Mouse (Mus musculus): Measurements from ENCODE around the gene Otol1. TPM values are rescaled to one million over a fixed set of nuclear protein-coding genes. Genes with fewer than 3 reads are reported as not detected.
A peak's percentile ranks its signal among the peaks of the same experiment; 100 is the strongest.

The Otol1 gene
- not detected in 2 replicates for polyA plus RNA-seq (2012; rRNA removed)

GRCm38 (mm10) chr3:70007313-70007712, at the start of gene Otol1:
Gene Otol1 (plus strand): TSS chr3:70007613.
- Histone ChIP-seq H3K4me1 (ENCODE audit: control insufficient read depth, insufficient read depth, low read length) (no peaks in the 10 kb centered on the region), H3K36me3 (ENCODE audit: control insufficient read depth, insufficient read depth, low read length) (no peaks in the 10 kb centered on the region), H3K27ac (ENCODE audit: control insufficient read depth, insufficient read depth, low read depth, low read length) (no peak within 1 kb of the TSS), H3K27me3 (ENCODE audit: control insufficient read depth, insufficient read depth, low read length) (no peaks in the 10 kb centered on the region), H3K4me3 (ENCODE audit: control insufficient read depth, low read depth, low read length) (no peak within 1 kb of the TSS)
- no peak for TF ChIP-seq POLR2A (IDR thresholded peaks at IDR 0.05; ENCODE audit: control insufficient read depth, low read depth, low read length)

DNA sequence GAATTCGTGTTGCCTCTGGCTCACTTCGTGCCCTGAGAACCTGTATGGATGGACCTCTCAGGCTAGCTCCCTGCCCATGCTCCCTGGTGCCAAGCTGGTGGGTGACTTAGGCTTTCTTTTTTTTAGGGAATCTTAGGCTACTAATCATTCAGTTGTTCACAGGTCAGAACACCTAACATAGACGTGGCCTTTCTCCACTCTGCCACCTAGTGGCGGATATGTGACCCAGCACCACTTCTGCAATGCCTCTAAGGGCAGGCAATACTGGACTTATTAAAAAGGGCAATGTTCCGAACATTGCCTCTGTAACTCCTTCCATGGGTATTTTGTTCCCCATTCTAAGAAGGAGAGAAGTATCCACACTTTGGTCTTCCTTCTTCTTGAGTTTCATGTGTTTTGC, 45.2 kb upstream of the Otol1 start:
- TF ChIP-seq CTCF (IDR thresholded peaks at IDR 0.05; ENCODE audit: control insufficient read depth, insufficient read depth, insufficient replicate concordance, low read depth, low read length), result peak; percentile 84; the same call in 1 of the 2 replicates
- no peak for TF ChIP-seq POLR2A (IDR thresholded peaks at IDR 0.05; ENCODE audit: control insufficient read depth, low read depth, low read length)
- H3K27me3 ChIP-seq (ENCODE audit: control insufficient read depth, insufficient read depth, low read length), result no peaks in the 10 kb centered on the region
- no peak overlapping the region for H3K27ac ChIP-seq (ENCODE audit: control insufficient read depth, insufficient read depth, low read depth, low read length)
- no peak overlapping the region for H3K4me3 ChIP-seq (ENCODE audit: control insufficient read depth, low read depth, low read length)
- no peaks in the 10 kb centered on the region for H3K36me3 ChIP-seq (ENCODE audit: control insufficient read depth, insufficient read depth, low read length)
- no peaks in the 10 kb centered on the region for H3K4me1 ChIP-seq (ENCODE audit: control insufficient read depth, insufficient read depth, low read length)

- no peak overlapping the region for H3K4me3 ChIP-seq (ENCODE audit: control insufficient read depth, low read depth, low read length)
- TF ChIP-seq CTCF (IDR thresholded peaks at IDR 0.05; ENCODE audit: control insufficient read depth, insufficient read depth, insufficient replicate concordance, low read depth, low read length), result no peak
- H3K4me1 ChIP-seq (ENCODE audit: control insufficient read depth, insufficient read depth, low read length), result no peaks in the 10 kb centered on the region
- no peaks in the 10 kb centered on the region for H3K27me3 ChIP-seq (ENCODE audit: control insufficient read depth, insufficient read depth, low read length)
- no peaks in the 10 kb centered on the region for H3K36me3 ChIP-seq (ENCODE audit: control insufficient read depth, insufficient read depth, low read length)
- H3K27ac ChIP-seq (ENCODE audit: control insufficient read depth, insufficient read depth, low read depth, low read length), result no peak overlapping the region
Measured at GRCm38 (mm10) chr3:69971482-69972097, 35.8 kb upstream of the Otol1 start.

DNA sequence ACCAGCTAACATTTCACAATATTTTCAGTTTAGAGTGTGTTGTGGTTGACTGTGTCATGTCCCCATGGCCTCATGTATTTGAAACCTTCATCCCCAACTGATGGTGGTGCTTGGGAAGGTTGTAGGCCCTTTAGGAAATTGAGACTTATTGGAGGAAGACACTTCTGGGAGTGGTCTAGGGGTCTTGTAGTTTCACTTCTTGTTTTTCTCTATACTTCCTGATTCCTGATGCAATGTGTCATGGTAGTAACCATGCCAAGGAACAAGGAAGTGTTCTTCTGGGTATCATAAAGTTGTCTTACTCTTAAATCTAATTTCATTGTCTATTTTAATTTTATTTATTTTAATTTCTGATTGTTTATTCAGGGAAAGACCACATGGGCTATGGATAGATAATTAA, 29.3 kb upstream of the Otol1 start:
- no peak for TF ChIP-seq CTCF (IDR thresholded peaks at IDR 0.05; ENCODE audit: control insufficient read depth, insufficient read depth, insufficient replicate concordance, low read depth, low read length)
- TF ChIP-seq POLR2A (IDR thresholded peaks at IDR 0.05; ENCODE audit: control insufficient read depth, low read depth, low read length), result no peak
- no peaks in the 10 kb centered on the region for H3K36me3 ChIP-seq (ENCODE audit: control insufficient read depth, insufficient read depth, low read length)

GRCm38 (mm10) chr3:69993806-69994205, 13.6 kb upstream of the Otol1 start:
- H3K4me3 ChIP-seq (ENCODE audit: control insufficient read depth, low read depth, low read length), result no peak overlapping the region
- no peaks in the 10 kb centered on the region for H3K27me3 ChIP-seq (ENCODE audit: control insufficient read depth, insufficient read depth, low read length)
- TF ChIP-seq CTCF (IDR thresholded peaks at IDR 0.05; ENCODE audit: control insufficient read depth, insufficient read depth, insufficient replicate concordance, low read depth, low read length) (no peak), POLR2A (IDR thresholded peaks at IDR 0.05; ENCODE audit: control insufficient read depth, low read depth, low read length) (no peak)
- H3K36me3 ChIP-seq (ENCODE audit: control insufficient read depth, insufficient read depth, low read length), result no peaks in the 10 kb centered on the region
- H3K27ac ChIP-seq (ENCODE audit: control insufficient read depth, insufficient read depth, low read depth, low read length), result no peak overlapping the region
- H3K4me1 ChIP-seq (ENCODE audit: control insufficient read depth, insufficient read depth, low read length), result peaks cover 2% of the 10 kb centered on the region; the same call in 1 of the 2 replicates

More for the DNA sequence above, 29.3 kb upstream of the Otol1 start:
- H3K27me3 ChIP-seq (ENCODE audit: control insufficient read depth, insufficient read depth, low read length), result no peaks in the 10 kb centered on the region
- H3K4me1 ChIP-seq (ENCODE audit: control insufficient read depth, insufficient read depth, low read length), result no peaks in the 10 kb centered on the region
- no peak overlapping the region for H3K4me3 ChIP-seq (ENCODE audit: control insufficient read depth, low read depth, low read length)
- H3K27ac ChIP-seq (ENCODE audit: control insufficient read depth, insufficient read depth, low read depth, low read length), result no peak overlapping the region

- TF ChIP-seq CTCF (IDR thresholded peaks at IDR 0.05; ENCODE audit: control insufficient read depth, insufficient read depth, insufficient replicate concordance, low read depth, low read length) (no peak), POLR2A (IDR thresholded peaks at IDR 0.05; ENCODE audit: control insufficient read depth, low read depth, low read length) (no peak)
- H3K27ac ChIP-seq (ENCODE audit: control insufficient read depth, insufficient read depth, low read depth, low read length), result no peak overlapping the region
- no peaks in the 10 kb centered on the region for H3K36me3 ChIP-seq (ENCODE audit: control insufficient read depth, insufficient read depth, low read length)
- no peaks in the 10 kb centered on the region for H3K27me3 ChIP-seq (ENCODE audit: control insufficient read depth, insufficient read depth, low read length)
- H3K4me1 ChIP-seq (ENCODE audit: control insufficient read depth, insufficient read depth, low read length), result no peaks in the 10 kb centered on the region
- no peak overlapping the region for H3K4me3 ChIP-seq (ENCODE audit: control insufficient read depth, low read depth, low read length)
Measured at GRCm38 (mm10) chr3:70001540-70001939, 5.9 kb upstream of the Otol1 start.

DNA sequence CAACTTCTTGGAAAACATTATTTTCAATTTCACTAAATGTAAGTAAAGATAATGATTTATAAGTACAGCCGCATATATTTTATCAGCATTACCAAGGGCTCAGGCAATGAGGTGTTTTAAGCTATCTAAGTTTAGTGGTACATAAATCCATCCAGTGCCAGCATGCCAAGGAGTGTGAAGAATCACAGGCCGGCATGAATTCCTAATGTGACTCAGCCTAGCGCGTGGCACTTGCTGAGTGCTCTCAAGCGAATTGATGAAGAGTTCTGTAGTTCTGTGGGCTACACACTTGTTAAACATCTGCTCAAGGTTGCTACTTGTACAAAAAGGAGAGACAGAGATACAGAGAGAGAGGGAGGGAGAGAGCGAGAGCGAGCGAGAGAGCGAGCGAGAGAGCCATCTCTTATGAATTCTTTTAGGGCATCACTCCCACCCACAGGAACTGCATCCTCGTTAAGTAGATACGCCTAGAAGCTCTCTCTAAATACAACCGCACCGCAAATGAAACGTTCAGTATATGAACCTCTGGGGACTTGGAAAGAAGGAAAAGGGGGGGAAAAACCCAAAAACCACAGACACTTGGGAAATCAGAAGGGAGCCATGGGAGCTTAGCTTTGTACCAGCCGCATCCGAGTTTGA, 4.2 kb upstream of the Otol1 start:
- Histone ChIP-seq H3K36me3 (ENCODE audit: control insufficient read depth, insufficient read depth, low read length) (no peaks in the 10 kb centered on the region), H3K4me1 (ENCODE audit: control insufficient read depth, insufficient read depth, low read length) (no peaks in the 10 kb centered on the region), H3K27me3 (ENCODE audit: control insufficient read depth, insufficient read depth, low read length) (no peaks in the 10 kb centered on the region), H3K4me3 (ENCODE audit: control insufficient read depth, low read depth, low read length) (no peak overlapping the region), H3K27ac (ENCODE audit: control insufficient read depth, insufficient read depth, low read depth, low read length) (no peak overlapping the region)
- no peak for TF ChIP-seq POLR2A (IDR thresholded peaks at IDR 0.05; ENCODE audit: control insufficient read depth, low read depth, low read length)
- no peak for TF ChIP-seq CTCF (IDR thresholded peaks at IDR 0.05; ENCODE audit: control insufficient read depth, insufficient read depth, insufficient replicate concordance, low read depth, low read length)

Data from testis, adult 2 months (tissue).